Mouse (Mus musculus) cerebellum, postnatal 36 days (tissue): ENCODE results near the gene Apc2.

Experiments
- DNase-seq, 2 experiments: peaks; one replicate each; pipeline ENCODE4 v3.0.0; 2021 to 2022; ENCODE audit warnings: mixed read lengths in 2 of 2

Gene Apc2

GRCm38 (mm10) chr10:80296824-80297223 is 1.0 kb downstream of the Apc2 start:
- DNase-seq: peak in 1 of 2 experiments; percentile 23

DNA sequence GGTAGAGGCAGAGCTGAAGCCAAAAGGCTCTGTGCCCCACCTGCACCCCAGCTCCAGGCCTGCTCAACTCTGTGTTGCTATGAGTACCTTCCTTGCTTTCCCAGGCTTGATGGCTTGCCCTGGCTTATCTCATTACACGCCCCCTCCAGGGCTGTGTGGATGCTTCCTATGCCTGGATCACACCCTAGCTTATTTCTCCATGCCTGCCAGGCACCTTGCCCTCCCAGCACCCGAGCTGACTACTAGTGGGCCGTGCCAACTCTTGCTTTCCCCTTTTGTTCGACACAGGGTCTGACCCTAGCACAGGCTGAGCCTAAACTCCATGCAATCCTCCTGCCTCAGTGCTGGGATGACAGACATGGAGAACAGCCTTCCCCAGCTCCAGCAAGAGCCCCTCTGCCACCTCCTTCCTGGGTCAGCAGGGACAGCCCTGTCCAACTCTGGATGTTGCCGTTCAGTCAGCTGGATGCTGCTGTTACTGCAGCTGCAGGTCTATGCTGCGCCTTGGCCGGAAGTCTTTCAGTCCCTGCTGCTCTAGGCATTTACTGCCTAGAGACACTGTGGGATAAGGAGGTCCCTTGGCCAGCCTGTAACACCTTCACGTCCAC is 1.9 kb downstream of the Apc2 start:
- peak in 1 of 2 experiments; percentile 30 for DNase-seq

DNA sequence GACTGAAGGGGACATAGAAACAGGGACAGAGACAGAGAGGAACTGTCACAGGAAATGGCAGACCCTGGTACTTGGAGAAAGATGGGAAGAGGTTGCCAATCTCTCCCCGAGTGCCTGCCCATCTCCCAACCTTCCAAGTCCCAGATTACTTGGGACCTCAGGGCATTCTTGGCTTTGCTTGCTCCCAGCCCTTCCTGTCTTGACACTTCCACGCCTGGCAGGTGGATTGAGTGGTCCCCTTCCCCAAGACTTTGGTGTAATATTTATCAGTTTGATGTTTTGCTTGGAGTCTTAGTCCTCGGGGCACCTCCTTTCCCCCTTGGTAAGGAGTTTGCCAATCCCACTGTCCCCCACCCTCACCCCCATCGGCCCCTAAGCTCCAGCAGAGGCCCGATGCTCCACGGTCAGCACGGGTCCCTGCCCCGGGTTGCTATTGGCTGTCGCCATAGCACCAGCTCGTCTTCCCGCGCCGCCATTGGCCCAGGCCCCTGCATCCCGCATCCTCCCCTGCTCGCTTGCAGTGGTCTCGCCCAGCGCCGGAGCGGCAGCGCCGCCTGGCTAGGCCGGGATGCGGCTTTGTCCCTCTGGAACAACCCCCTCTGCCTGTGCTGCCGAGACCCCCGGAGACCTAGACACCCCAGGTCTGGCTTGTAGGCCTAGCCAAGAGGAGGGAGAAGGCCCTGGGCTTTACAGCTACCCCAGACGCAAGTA is 2.9 kb downstream of the Apc2 start:
- peak; percentile 93 to 96 for DNase-seq

DNA sequence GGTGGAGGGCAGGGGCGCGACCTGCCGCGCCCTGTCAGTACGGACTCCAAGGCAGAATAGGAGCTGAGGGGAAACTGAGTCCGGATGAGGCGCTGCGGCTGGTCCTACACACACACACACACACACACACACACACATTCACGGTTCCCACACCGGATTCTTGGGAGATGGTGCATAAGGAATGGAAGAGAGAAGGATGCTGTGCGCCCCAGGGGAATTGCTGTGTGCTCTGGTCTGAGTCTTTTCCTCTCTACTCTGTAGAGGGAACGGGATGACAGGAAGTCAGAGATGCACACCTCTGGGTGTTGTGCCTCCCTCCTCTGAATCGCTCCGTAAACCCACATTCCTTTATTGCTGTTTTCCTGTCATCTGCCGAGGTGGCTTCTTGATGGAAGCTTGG is 3.5 kb downstream of the Apc2 start:
- DNase-seq: no peak

DNA sequence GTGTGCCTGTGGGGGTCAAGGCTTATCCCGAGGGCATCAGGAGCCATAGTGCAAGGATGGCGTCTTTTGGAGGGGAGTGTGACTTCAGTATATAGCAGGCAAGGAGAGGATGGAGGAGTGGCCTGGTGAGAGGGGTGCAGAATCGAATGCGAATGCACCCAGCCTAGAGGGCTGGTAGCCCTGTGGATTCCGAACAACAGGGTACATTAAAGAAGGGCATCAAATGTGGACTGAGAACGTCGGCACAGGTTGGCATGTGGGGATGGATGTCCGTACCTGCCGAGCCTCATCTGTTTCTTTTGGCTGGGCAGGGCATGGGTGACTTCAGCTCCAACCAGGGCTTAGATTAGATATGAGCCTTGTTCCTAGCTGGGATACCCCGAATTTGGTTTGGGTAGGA is 4.0 kb downstream of the Apc2 start:
- DNase-seq: no peak

DNA sequence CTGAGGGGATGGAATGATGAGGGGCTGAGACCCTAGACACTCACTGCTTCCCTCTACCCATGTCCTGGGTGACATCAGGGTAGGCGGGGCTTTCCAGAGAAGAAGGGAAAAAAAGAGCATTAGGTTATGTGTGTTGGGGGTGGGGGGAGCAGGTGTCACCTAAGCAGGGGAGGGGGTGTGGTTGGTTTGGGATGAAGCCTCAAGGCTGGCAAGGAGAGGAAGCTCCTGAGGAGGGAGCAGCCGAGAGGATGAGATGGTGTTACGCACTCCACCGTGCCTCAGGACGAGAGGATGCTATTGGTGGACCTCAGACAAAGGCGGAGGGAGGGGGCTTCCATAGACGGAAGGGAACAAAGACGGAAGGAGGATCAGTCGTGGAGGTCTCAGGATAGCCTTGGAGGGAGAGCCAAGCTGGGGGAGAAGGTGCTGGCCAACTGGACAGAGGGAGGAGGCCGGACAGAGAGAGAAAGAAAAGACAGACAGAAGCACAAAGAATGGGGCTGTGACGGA is 5.0 kb downstream of the Apc2 start:
- no peak for DNase-seq

DNA sequence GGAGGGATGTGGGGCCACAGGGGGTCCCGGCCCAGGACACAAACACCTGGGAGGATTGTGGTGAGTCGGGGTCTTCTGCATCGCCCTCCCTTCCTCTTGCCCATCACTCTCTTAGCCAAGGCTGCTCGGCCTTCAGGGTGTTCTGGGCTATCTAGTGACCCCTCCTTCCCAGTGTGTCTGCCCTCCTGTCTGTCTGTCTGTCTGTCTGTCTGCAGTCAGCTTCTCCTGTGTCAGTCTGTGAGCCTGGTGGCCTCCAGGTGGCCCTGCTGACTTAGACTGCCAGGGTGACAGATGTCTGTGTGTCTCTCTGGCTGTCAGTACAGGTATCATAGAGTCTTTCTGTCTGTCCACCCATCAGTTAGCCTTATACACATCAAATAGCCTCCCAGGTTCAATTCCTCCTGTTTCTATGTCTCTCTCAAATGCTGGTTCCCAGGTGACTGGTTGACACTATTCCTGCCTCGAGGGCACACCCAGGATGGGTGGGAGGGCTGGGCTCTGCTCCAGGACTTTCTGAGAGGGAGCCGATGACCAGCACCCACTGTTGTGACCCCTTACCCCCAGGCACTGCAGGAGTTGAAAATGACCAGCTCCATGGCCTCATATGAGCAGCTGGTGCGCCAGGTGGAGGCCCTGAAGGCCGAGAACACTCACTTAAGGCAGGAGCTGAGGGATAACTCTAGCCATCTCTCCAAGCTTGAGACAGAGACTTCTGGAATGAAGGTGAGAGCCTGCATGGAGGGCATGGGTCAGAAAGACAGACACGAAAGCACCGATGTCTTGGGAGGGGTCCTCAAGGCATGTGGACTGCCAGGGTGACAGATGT is 5.7 kb downstream of the Apc2 start:
- DNase-seq: no peak

GRCm38 (mm10) chr10:80302082-80302355 is 6.2 kb downstream of the Apc2 start:
- DNase-seq: no peak

DNA sequence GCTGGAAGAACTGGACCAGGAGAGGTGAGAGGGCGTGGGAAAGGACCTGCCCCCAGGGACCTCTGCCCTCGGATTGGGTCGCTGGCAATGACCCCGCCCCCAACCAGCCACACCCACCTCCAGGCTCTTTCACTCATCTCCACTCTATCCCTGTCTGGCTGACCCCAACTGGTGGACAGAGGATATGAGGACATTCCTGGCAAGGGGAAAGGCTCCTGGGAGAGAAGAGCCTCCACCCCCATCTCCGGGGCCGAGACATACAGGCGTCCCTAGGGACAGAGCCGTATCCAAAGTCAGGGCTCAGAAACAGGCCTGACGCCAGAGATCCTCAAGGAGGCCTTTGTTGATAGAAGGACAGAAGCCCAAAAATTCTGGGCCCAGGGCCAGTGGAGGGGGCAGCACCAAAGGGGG is 6.7 kb downstream of the Apc2 start:
- DNase-seq: peak in 1 of 2 experiments; percentile 55

DNA sequence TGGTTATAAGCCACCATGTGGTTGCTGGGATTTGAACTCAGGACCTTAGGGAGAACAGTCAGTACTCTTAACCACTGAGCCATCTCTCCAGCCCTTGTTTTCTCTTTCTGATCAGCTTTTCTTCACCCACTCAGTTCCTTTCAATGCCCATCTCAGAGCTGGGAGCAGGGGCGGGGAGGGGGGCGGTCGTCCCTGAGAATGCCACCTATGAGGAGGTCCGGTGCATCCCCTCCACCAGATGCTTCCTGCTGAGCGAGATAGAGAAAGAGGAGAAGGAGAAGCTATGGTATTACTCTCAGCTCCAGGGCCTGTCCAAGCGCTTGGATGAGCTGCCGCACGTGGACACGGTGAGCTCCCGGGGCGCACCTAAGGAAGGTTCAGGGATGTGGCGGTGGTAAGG is 8.7 kb downstream of the Apc2 start:
- no peak for DNase-seq

- DNase-seq: no peak
These were observed 9.1 kb downstream of the Apc2 start for GRCm38 (mm10) chr10:80304862-80305261.

DNA sequence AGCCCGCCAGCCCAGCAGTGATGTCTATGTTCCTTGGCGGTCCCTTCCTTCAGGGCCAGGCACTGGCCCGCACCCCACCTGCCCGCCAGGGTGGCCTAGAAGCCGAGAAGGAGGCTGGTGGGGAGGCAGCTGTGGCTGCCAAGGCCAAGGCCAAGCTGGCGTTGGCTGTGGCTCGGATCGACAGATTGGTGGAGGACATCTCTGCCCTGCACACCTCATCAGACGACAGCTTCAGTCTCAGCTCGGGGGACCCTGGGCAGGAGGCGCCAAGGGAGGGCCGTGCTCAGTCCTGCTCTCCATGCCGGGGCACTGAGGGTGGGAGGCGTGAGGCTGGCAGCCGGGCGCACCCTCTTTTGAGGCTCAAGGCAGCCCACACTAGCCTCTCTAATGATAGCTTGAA is 15.8 kb downstream of the Apc2 start:
- DNase-seq: peak in 1 of 2 experiments; percentile 49

DNA sequence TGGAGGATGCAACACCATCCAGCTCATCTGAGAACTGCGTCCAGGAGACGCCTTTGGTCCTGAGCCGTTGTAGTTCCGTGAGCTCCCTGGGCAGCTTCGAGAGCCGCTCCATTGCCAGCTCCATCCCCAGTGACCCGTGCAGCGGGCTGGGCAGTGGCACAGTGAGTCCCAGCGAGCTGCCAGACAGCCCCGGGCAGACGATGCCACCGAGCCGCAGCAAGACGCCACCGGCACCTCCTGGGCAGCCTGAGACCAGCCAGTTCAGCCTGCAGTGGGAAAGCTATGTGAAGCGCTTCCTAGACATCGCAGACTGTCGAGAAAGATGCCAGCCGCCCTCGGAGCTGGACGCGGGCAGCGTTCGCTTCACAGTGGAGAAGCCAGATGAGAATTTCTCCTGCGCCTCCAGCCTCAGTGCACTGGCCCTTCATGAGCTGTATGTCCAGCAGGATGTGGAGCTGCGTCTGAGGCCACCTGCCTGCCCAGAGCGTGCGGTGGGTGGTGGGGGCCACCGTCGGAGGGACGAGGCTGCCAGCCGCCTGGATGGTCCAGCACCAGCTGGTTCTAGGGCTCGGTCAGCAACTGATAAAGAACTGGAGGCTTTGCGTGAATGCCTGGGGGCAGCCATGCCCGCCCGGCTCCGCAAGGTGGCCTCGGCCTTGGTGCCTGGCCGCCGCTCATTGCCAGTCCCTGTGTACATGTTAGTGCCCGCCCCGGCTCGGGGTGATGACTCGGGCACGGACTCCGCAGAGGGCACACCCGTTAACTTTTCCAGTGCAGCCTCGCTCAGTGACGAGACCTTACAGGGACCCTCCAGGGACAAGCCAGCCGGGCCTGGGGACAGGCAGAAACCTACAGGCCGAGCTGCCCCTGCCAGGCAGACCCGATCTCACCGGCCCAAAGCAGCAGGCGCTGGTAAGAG is 17.1 kb downstream of the Apc2 start:
- peak; percentile 48 to 59 for DNase-seq

DNA sequence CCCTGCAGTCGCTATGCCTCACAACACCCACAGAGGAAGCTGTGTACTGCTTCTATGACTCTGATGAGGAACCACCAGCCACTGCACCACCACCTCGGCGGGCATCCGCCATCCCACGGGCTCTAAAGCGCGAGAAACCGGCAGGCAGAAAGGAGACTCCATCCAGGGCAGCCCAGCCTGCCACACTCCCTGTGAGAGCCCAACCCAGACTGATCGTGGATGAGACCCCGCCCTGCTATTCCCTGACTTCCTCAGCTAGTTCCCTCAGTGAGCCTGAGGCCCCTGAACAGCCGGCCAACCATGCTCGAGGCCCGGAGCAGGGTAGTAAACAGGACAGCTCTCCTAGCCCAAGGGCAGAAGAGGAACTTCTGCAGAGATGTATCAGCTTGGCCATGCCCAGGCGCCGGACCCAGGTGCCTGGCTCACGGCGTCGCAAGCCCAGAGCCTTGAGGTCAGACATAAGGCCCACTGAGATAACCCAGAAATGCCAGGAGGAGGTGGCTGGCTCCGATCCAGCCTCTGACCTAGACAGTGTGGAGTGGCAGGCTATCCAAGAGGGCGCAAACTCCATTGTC is 17.9 kb downstream of the Apc2 start:
- peak; percentile 69 to 71 for DNase-seq

DNA sequence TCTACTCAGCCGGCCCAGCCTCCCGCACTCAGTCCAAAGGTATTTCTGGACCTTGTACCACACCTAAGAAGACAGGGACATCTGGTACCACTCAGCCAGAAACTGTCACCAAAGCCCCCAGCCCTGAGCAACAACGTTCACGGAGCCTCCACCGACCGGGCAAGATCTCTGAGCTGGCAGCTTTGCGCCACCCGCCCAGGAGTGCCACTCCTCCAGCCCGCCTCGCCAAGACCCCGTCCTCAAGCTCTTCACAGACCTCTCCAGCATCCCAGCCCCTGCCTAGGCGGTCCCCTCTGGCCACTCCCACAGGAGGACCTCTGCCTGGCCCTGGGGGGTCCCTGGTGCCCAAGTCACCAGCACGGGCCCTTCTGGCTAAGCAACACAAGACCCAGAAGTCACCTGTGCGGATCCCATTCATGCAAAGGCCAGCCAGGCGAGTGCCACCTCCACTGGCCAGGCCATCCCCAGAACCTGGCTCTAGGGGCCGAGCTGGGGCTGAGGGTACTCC is 18.8 kb downstream of the Apc2 start:
- no peak for DNase-seq

- no peak for DNase-seq
These were observed 19.5 kb downstream of the Apc2 start for GRCm38 (mm10) chr10:80315315-80315714.

- DNase-seq: no peak
These were observed 20.6 kb downstream of the Apc2 start for GRCm38 (mm10) chr10:80316359-80316781.

DNA sequence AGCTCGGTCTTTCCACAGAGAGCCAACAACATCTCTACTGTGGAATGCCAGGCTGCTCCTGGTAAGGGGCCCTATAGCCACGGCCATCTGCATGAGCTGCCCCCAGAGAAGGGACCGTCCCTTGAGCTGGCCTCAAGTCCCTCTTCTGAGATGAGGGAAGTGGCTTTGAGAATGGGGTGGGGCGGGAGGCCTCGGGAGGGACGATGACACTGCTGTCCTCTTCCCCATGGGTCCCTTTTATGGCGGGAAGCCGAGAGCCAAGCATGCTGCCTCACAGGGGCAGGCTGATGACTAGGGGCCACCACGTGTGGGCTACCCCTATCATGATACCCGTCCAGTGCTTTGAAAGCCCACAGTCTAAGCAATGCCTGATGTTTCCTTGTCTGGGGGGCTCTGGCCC is 21.2 kb downstream of the Apc2 start:
- DNase-seq: no peak

DNA sequence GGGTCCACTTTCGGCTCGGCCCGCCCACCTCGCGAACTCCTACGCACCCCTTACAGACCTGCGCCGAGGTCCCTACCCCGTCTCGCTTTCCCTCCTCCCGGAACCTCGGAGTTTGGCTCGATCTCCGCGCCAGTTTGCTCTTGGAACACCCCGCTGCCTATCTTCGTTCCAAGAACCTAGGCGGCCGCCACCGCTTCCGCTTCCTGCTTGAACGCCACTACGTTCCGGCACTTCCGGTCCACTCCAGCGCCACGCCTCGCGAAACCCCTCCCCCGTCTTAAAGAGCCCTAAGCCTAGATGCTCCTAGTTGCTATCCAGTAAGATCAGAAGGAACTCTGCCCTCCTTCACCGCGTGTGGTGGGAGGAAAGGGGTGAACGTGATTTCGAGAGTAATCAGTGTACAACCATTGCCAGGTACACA is 24.6 kb downstream of the Apc2 start, which contains the start of gene 2310011J03Rik:
2310011J03Rik (minus strand) TSS at position 198 of the 421 bp plus-strand sequence.
- DNase-seq: peak; percentile 89 to 90

DNA sequence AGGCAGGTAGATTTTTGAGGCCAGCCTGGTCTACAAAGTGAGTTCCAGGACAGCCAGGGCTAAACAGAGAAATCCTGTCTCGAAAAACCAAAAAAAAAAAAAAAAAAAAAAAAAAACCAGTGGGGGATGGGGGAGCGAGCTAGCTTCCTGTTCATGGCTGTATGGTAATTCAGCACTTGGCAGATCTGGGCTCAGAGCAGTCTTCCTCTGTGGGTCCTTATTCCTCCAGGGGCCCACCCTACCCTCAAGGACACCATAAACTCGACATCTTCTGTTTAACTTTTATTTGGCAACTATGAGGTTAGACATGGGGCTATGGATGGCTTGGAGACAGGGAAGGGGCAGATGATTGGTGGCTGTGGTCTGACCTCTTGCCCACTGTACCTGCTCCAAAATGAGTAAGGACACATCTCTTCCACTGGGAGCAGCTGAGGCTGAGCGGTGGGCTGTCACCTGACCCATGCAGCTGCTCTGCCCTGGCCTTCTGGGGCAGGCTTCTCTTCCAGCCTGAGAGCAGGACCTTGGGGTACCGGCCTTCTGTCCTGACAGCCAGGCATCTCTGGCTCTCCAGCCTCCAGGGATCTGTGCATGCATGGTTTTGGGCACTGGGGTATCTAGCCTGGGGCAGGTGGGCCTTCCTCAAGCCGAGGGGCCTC is 25.4 kb downstream of the Apc2 start:
- no peak for DNase-seq
